Mouse (Mus musculus) lung, postnatal 0 days (tissue): ENCODE measurements around the gene Nxph2. TPM values are rescaled to one million over a fixed set of nuclear protein-coding genes. Genes with fewer than 3 reads are reported as not detected.
"Not testable (repeated sequence)": the region's sequence is repeated elsewhere in the genome, so short reads cannot be mapped to it uniquely, and the experiment has no call there.

Source experiments
- ATAC-seq: fragments of 200-750 bp; cut with Nextera tagmentation; 2 replicates; pipeline ENCODE4 v1.8.0; 2017; ENCODE audit warnings: moderate library complexity
- DNase-seq: peaks from one replicate; pipeline ENCODE4 v3.0.0-alpha.2; 2016; ENCODE audit warnings: low spot score
- H3K27ac ChIP-seq: fragments of 300-500 bp; sonication (generic); 2 replicates; pipeline ENCODE4 v1.5.1; 2014; ENCODE audit warnings: antibody characterized with exemption, mild to moderate bottlenecking, low read length, mixed read lengths
- H3K27me3 ChIP-seq: fragments of 300-500 bp; sonication (generic); replicated peaks from 2 replicates; pipeline ENCODE4 v1.6.1; 2014; ENCODE audit warnings: low read length, mixed read lengths; ENCODE audit not compliant: insufficient read depth
- H3K36me3 ChIP-seq: fragments of 300-500 bp; sonication (generic); 2 replicates; pipeline ENCODE4 v1.6.1; 2014; ENCODE audit warnings: low read length, mixed read lengths; ENCODE audit not compliant: insufficient read depth
- H3K4me1 ChIP-seq: fragments of 300-500 bp; sonication (generic); 2 replicates; pipeline ENCODE4 v1.6.1; 2014; ENCODE audit warnings: antibody characterized with exemption, low read depth, low read length, mixed read lengths; ENCODE audit not compliant: insufficient read depth
- H3K4me2 ChIP-seq: fragments of 300-500 bp; sonication (generic); replicated peaks from 2 replicates; pipeline ENCODE4 v1.6.1; 2014; ENCODE audit warnings: low read depth, mild to moderate bottlenecking, low read length, moderate library complexity, mixed read lengths
- H3K4me3 ChIP-seq: fragments of 300-500 bp; sonication (generic); 2 replicates; pipeline ENCODE4 v1.5.1; 2014; ENCODE audit warnings: low read depth, low read length
- H3K9ac ChIP-seq: fragments of 300-500 bp; sonication (generic); replicated peaks from 2 replicates; pipeline ENCODE4 v1.6.1; 2014; ENCODE audit warnings: low read depth, mild to moderate bottlenecking
- H3K9me3 ChIP-seq: fragments of 300-500 bp; sonication (generic); 2 replicates; pipeline ENCODE4 v1.6.1; 2016; ENCODE audit warnings: low read length, mixed read lengths
- CTCF ChIP-seq: IDR thresholded peaks from 2 replicates; pipeline ENCODE4 v1.5.1; 2016; ENCODE audit warnings: antibody characterized with exemption, mild to moderate bottlenecking
- EP300 ChIP-seq: IDR thresholded peaks from 2 replicates; pipeline ENCODE4 v1.6.1; 2016; ENCODE audit warnings: antibody characterized with exemption, mild to moderate bottlenecking, control low read depth
- WGBS: fragments of 180-500 bp; shearing (Covaris S2); extraction: QIAGEN DNeasy Blood & Tissue Kit; methylation state at CpG from one replicate; pipeline ENCODE4 v1.1.7; 2014; 5-methylcytosine and 5-hydroxymethylcytosine counted together
- polyA plus RNA-seq: library from polyadenylated mRNA; unstranded; fragments of >200 nt; fragmentation: Nextera tagmentation; extraction: Ambion mirVana; gene quantifications from 2 replicates; pipeline ENCODE4 v1.2.1, GENCODE M21; 2015

Nxph2 gene
- not detected in 2 replicates for polyA plus RNA-seq

DNA sequence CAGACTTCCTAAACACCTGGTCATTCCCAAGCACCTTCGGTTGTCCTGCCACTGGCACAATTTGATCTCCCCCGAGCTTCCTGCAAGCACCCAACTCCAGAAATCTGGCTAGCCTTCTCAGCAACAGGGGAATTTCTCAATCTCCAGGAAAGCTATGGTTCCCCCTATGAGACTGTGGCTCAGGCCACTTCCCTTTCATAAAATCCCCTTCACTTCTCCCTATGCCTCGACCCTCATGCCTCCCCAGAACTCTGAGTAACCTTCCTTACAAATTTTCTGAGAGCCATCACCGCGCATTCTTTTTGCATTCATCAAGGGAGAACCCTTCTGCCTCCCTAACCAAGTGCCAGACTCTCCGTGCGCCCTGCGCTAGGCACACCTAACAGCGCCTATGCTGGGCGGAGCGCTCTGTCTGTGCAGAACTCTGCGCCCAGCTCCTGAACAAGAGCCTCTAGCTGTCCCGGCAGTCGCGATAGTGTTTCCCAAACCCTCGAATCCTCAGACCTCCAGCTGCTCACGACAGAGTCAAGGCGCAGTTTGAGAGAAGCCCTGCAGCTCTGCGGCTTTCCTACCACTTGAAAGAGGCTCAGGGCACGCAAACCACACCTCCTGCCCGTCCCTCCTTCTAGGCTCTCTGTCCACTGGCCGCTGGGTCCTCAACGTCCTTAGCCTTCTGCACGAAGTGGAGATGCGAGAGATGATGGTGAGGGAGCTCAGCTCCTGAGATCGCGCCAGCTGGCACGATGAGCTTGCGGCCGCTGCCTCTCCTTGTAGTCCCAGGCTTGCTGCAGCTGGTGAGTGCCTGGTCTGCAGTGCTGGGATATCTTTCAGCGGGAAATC lies at the start of gene Nxph2:
TSS of gene Nxph2 (plus strand) at position 501 of the 840 bp plus-strand sequence.
- WGBS = 3% methylated on average over 31 of the region's 31 CpGs
- Histone ChIP-seq H3K9me3 (no peaks in the 10 kb centered on the region), H3K9ac (no peak within 1 kb of the TSS), H3K4me2 (no peak within 1 kb of the TSS), H3K4me1 (no peaks in the 10 kb centered on the region), H3K27ac (no peak within 1 kb of the TSS), H3K4me3 (no peak within 1 kb of the TSS), H3K27me3 (no peaks in the 10 kb centered on the region), H3K36me3 (no peaks in the 10 kb centered on the region)
- ATAC-seq (no peak), DNase-seq (no peak)
- TF ChIP-seq EP300 (no peak), CTCF (no peak)

DNA sequence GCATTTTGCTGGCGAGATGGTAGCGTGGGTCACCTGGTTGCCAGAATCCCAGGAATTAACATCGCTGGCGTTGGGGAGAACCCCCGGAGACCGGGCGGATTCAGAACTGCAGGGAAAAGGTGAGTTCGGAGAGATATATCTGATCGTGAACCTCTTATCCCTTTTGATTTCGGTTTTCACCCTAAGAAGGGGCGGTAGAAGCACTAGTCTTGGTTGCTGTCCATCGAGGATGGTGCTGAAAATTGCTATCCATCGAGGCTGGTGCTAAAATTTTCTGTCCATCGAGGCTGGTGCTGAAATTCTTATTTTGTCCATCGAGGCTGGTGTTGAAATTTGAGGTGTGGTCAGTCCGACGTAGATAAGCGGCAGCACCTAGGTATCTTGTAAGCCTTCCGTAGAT lies 30.1 kb upstream of the Nxph2 start:
- DNase-seq, H3K27me3 ChIP-seq, H3K27ac ChIP-seq, H3K36me3 ChIP-seq, H3K4me2 ChIP-seq, H3K9me3 ChIP-seq, H3K4me1 ChIP-seq, ATAC-seq, H3K4me3 ChIP-seq, H3K9ac ChIP-seq: not testable (repeated sequence)
- WGBS = 47% methylated on average over 19 of the region's 19 CpGs

DNA sequence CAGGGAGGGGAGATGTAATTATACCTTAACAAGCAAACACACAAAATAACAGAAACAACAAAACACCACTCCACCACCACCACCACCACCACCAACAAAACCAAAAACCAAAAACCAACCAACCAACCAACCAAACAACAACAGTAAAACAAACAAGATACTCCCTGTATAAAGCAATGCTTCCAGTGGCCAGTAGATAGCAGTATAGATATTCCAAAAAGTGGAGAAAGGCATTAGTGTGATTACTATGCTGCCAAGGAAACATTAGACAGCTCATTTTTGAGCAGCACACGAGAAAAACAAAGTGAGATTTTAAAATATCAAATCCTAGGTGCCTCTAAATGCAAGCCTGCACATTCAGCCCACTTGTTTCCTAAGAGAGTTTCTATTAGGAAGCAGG lies 6.2 kb upstream of the Nxph2 start:
- no peak overlapping the region for H3K4me3 ChIP-seq
- H3K36me3 ChIP-seq = no peaks in the 10 kb centered on the region
- DNase-seq (no peak), ATAC-seq (no peak)
- H3K9ac ChIP-seq = no peak overlapping the region
- H3K27ac ChIP-seq = no peak overlapping the region
- no peak for TF ChIP-seq EP300
- TF ChIP-seq CTCF = peak; percentile 45
- H3K9me3 ChIP-seq = no peaks in the 10 kb centered on the region
- WGBS = 7% methylated on average over 1 of the region's 1 CpGs
- no peaks in the 10 kb centered on the region for H3K4me1 ChIP-seq
- no peaks in the 10 kb centered on the region for H3K27me3 ChIP-seq
- H3K4me2 ChIP-seq = no peak overlapping the region

Other genes with a start within 250 kb of the Nxph2 start
- gene Mastl, start 165.2 kb upstream of the Nxph2 start, polyA plus RNA-seq = 0.98 and 1.4 TPM in 2 replicates
- 37.7 and 44.2 TPM in 2 replicates for gene Yme1l1, start 164.9 kb upstream of the Nxph2 start, polyA plus RNA-seq
- gene 4931423N10Rik, start 113.8 kb upstream of the Nxph2 start, polyA plus RNA-seq = not detected in 2 replicates